Mouse (Mus musculus) bone marrow macrophage, adult 2 months (primary cell): ENCODE measurements around the gene Fkbp15. TPM values are rescaled to one million over a fixed set of nuclear protein-coding genes. Genes with fewer than 3 reads are reported as not detected.

Experiments used
- H3K27ac ChIP-seq: 2 replicates; pipeline ENCODE4 v1.5.1; 2012; ENCODE audit warnings: low read depth, low read length; ENCODE audit not compliant: insufficient read depth
- H3K4me1 ChIP-seq: 2 replicates; pipeline ENCODE4 v1.6.1; 2012; ENCODE audit warnings: low read length; ENCODE audit not compliant: control insufficient read depth, insufficient read depth
- H3K4me3 ChIP-seq: 2 replicates; pipeline ENCODE4 v1.5.1; 2012; ENCODE audit warnings: mild to moderate bottlenecking, low read length, moderate library complexity; ENCODE audit not compliant: insufficient read depth
- CTCF ChIP-seq: IDR thresholded peaks from 2 replicates; pipeline ENCODE4 v1.5.1; 2012; ENCODE audit warnings: low read depth, mild to moderate bottlenecking, low read length, moderate library complexity
- POLR2A ChIP-seq: IDR thresholded peaks from 2 replicates; pipeline ENCODE4 v1.6.1; 2012; ENCODE audit warnings: mild to moderate bottlenecking, low read depth, low read length, borderline replicate concordance
- polyA plus RNA-seq: library from polyadenylated mRNA; stranded (reverse); fragments of >200 nt; gene quantifications from 2 replicates; pipeline ENCODE4 v1.2.4, GENCODE M21; 2012; ENCODE audit not compliant: missing spikeins, insufficient read depth, insufficient read length

The Fkbp15 gene
- polyA plus RNA-seq, 1 experiment: 95.1 TPM

DNA sequence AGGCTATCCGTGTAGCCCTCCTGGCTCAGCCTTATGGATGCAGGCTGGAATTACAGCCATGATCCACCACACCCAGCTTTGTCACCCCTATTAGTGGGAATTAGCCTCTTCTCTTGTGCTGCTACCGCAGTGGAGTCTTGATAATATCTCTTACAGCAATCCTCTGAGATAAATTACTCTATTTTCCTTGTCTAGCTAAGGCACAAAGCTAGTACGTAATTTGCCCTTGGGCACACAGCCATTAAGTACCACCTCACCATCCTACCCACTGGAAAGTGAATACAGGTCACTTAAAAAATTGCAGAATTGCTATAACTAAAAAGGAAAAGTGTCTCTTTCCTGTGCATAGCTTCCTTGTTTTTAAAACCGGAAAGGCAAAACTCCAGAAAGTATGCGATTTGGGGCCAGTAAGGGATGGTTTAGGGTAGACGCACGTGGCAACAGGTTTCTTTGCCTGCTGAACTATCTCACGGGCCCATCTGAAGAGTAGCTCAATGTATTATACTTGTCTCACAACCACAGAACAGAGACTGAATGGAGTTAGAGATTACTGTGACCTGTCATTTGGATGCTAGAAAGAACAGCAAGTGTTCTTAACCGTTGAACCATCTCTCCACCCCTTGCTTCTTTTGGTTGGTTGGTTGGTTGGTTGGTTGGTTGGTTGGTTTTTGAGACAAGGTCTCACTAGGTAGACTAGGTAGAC lies 12.6 kb upstream of the Fkbp15 start:
- Histone ChIP-seq H3K4me1 (peaks cover 16% of the 10 kb centered on the region), H3K27ac (no peak overlapping the region), H3K4me3 (no peak overlapping the region)
- no peak for TF ChIP-seq CTCF
- no peak for TF ChIP-seq POLR2A

DNA sequence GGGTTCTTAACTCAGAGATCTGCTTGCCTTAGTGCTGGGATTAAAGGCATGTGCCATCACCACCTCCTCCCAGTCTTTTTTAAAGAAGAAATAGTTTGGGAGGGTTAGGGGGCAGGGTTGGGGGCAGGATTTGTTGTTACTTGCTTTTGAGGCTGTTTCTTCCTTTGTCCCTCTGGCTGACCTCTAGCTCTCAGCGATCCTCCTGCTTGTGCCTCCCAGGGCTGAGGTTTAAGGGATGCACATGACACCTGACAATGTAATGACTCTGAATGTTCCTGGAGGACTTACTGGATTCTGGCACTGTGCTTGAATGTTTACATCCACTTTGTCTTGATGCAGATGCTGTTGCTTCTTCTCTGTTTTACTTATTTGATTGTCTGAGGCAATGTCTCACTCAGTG lies 12.1 kb upstream of the Fkbp15 start:
- H3K4me3 ChIP-seq: no peak overlapping the region
- no peak overlapping the region for H3K27ac ChIP-seq
- peaks cover 21% of the 10 kb centered on the region for H3K4me1 ChIP-seq
- no peak for TF ChIP-seq CTCF
- no peak for TF ChIP-seq POLR2A

DNA sequence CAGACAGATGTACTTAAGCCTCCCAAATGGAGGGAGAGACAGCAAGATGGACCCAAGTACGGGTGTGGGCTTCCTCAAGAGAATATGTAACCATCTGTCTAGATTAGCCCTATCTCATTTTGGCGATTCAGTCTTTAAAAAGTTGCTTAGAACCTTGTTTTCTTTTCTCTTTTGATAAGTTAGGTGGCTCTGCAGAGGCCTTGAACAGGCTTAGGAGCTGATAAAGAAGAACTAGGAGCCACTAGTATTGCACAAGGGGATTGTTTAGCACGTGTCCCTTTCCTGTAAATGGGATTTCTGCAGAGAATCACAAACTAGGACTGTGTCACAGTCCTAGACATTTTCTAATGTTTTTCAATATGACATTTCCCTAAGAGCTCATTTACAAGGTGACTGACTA lies 8.7 kb upstream of the Fkbp15 start:
- Histone ChIP-seq H3K27ac (0 out of 2 replicates have a peak overlapping the region, but pooled peaks have one; percentile 5), H3K4me3 (no peak overlapping the region), H3K4me1 (peaks cover 28% of the 10 kb centered on the region)
- TF ChIP-seq CTCF (no peak), POLR2A (no peak)

DNA sequence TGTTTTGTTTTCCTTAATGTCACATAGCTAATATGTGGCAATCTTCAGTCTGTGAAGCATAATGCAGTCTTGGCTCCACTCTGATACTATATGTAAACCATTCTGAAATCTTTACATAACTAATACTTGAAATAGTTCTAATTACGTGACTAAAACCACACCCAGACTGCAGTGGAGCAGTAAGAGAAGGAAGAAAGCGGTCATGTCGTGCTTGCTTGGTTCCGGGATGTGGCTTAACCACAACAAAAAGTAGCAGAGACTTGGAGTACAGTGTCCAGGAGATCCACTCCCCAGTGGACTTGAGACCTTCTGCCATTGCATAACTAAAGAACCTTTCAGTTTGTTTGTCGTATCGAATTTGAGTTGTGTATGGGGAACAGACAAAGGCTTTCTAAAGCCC lies 7.2 kb upstream of the Fkbp15 start:
- TF ChIP-seq CTCF (no peak), POLR2A (no peak)
- Histone ChIP-seq H3K4me3 (no peak overlapping the region), H3K27ac (no peak overlapping the region), H3K4me1 (peaks cover 28% of the 10 kb centered on the region)

DNA sequence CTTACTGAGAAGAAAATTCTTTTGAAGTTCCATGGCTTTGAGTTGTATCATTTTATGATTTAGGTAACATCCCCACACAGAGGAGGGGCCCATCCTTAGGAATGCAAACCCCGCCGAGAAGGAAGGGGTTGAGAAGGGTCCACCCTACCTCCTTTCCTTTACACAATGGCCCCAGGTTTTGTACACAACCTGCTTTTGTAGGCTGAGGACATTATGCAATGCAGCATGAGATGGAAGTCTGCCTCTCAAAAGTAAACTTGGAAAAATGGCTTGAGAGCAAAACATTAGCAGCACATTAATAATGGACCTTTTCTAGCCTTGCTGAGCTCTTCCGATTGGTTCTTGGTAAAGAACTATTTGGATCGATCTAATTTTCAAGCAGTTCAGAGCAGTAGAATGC lies 5.9 kb upstream of the Fkbp15 start:
- H3K4me3 ChIP-seq: no peak overlapping the region
- TF ChIP-seq POLR2A (no peak), CTCF (no peak)
- H3K4me1 ChIP-seq: peaks cover 30% of the 10 kb centered on the region
- H3K27ac ChIP-seq: no peak overlapping the region

DNA sequence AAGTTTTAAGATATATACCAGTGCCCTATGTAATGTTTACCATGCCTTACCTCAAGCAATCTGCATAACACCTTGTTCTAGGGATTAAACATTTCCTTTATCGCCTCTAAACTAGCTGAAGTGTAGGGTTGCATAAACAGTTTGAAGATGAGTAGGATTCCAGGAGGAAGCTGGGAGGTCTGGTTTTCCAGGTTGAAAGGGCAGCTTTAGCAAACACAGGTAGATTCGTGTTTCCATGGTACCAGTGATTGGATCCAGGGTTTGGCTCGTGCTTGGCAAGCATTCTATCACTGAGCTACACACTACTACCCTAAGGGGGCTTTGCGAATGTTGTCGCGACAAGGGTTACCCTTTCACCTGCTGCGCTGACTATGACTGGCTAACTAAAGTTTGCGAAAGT lies 4.0 kb upstream of the Fkbp15 start:
- TF ChIP-seq CTCF: no peak
- H3K4me1 ChIP-seq: peaks cover 20% of the 10 kb centered on the region
- no peak overlapping the region for H3K4me3 ChIP-seq
- H3K27ac ChIP-seq: no peak overlapping the region

DNA sequence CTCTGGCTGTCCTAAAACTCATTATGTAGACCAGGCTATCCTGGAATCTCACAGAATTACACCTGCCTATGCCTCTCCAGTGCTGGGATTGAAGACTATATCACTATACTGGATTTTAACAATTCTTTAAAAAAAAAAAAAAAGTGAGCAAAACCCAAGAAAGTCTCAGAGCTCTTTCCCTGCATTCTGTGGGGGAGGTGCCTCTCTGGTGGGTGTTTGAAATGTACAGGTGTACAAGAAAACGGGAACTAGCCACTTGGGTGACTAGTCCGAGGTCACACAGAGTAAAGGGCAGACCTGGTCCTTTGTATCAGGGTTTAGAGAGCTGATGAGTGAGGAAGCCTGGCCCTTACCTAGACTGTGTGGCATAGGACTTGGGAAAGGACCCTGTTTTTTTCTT lies 2.1 kb upstream of the Fkbp15 start:
- Histone ChIP-seq H3K4me1 (peaks cover 17% of the 10 kb centered on the region), H3K27ac (no peak overlapping the region), H3K4me3 (no peak overlapping the region)
- TF ChIP-seq POLR2A (no peak), CTCF (no peak)

DNA sequence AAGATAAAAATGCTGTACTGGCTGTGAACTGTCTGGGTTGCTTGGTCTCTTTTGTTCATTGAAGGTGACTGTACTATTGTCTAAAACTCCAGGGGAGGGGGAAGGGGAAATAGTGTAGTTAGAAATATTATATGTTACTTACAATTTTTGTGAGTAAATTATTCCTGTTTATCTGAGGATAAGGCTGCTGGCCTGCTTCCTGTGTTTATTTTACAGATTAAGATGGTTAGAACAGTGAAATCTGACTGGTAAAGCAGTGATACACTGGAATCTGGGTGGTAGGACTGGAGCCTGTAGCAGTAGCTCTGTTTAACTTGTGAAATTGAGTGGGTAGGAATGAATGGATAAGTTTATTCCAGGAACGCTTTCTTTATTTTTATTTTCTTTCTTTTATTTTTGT lies 1.6 kb upstream of the Fkbp15 start:
- no peak overlapping the region for H3K27ac ChIP-seq
- H3K4me1 ChIP-seq: peaks cover 18% of the 10 kb centered on the region
- peak overlapping the region; percentile 77; the same call in 1 of the 2 replicates for H3K4me3 ChIP-seq
- TF ChIP-seq CTCF: no peak
- TF ChIP-seq POLR2A: no peak

DNA sequence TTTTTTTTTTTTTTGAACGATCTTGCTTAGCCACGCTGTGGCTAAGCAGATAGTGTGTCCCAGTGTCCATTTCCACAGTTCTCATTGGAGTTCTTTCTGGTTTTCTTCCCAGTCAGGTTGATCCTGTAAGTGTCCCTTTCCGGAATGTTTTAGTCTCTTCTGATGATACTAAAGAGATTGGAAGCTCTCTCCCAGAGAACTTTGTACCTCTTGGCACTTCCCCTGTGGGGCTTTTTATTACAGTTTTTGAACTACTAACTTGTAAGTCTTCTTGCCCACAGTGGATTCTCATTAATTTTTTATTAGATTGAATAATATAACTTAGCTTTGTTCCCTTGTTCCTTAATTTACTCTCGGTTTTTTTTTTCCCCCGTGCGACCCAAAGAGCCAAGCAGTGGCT lies 1.2 kb upstream of the Fkbp15 start:
- H3K4me1 ChIP-seq: peaks cover 20% of the 10 kb centered on the region
- no peak overlapping the region for H3K27ac ChIP-seq
- H3K4me3 ChIP-seq: peak overlapping the region; percentile 77
- TF ChIP-seq CTCF (no peak), POLR2A (no peak)

DNA sequence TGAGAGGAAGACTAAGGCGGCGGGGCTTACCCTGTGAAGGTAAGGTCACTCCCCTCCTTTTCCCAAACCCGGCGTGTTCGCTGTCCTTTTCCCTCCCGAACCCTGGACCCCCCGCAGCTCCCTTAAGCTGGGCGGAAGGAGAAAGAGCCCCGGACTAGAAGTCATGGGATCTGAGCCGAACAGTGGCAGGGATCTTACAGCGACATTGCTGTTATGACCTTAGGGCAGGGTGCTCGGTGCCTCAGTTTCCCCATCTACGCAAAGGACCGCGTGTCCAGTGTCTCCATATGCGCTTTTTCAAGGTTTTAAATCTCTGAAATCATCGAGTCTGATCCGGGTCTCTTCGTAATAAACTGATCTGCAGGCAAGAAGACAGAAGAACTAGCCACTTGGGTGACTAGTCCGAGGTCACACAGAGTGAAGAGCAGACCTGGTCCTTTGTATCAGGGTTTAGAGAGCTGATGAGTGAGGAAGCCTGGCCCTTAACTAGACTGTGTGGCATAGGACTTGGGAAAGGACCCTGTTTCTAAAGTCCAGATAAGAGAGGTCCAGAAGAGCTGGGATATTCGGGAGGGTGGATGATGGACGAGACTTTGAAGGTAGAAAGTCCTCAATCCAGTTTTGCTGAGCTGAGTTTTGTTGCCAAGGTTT lies 582 bp upstream of the Fkbp15 start:
- TF ChIP-seq POLR2A (no peak), CTCF (no peak)
- peak overlapping the region; percentile 50 for H3K27ac ChIP-seq
- peak overlapping the region; percentile 77 for H3K4me3 ChIP-seq
- peaks cover 24% of the 10 kb centered on the region for H3K4me1 ChIP-seq

DNA sequence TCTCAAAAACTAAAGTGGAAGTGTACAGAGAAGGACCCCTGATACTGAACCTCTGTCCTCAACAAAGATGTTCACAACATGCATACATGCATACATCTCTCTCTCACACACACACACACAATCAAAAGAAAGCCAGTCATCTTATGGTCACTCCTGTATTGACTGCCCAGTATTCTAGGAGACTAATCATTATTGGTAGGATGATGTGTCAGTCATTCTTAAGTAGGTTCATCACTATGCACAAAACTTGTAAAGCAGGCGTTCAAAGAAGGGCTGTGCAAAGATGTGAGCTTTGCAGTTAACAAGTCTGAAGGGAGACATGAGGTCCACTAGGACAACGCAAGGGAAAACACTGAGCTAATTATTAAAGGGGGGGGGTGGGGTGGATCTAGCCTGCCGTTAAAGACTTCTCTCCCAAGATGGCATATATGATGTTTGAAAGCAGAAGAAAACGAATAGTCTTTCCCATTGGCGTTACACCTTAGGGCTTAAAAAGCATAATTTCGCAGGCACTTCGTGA lies 1.0 kb downstream of the Fkbp15 start:
- peak overlapping the region; percentile 97 for H3K27ac ChIP-seq
- peaks cover 31% of the 10 kb centered on the region for H3K4me1 ChIP-seq
- peak overlapping the region; percentile 74 for H3K4me3 ChIP-seq
- TF ChIP-seq CTCF: no peak
- TF ChIP-seq POLR2A: no peak
